Mouse (Mus musculus) left cerebral cortex, adult 2 months (tissue): Measurements from ENCODE around the gene Spon1. TPM values are rescaled to one million over a fixed set of nuclear protein-coding genes. Genes with fewer than 3 reads are reported as not detected.

Experiments
- DNase-seq, 2 experiments: peaks; one replicate each; pipeline ENCODE4 v3.0.0; 2021 to 2022; ENCODE audit warnings: low spot score in 2 of 2, mixed read lengths in 1 of 2; ENCODE audit errors: extremely low spot score in 1 of 2
- H3K27ac ChIP-seq: fragments of 200-600 bp; 2 replicates; pipeline ENCODE4 v1.8.1; 2022
- H3K4me3 ChIP-seq: fragments of 200-600 bp; 2 replicates; pipeline ENCODE4 v1.8.1; 2022
- CTCF ChIP-seq: fragments of 200-600 bp; IDR thresholded peaks from 2 replicates; pipeline ENCODE4 v1.8.1; 2022; ENCODE audit warnings: antibody characterized with exemption, mild to moderate bottlenecking, moderate library complexity
- intact Hi-C: fragments of 180-260 bp; cut with DNase I; formaldehyde crosslinking; loops from one replicate; pipeline ENCODE4 v1.15.1; 2025
- long read RNA-seq, 2 experiments: library from polyadenylated mRNA; stranded (forward); transcript quantifications; one replicate each; pipeline ENCODE4 v2.0.0; 2021; ENCODE audit warnings: borderline mapping rate in 2 of 2
- total RNA-seq, 2 experiments: library from RNA; stranded (reverse); gene quantifications; 2 replicates each; pipeline ENCODE4 v1.2.3; 2021

Gene Spon1
- total RNA-seq, result 10 to 100 TPM; 36.9 to 37.1 TPM
- long read RNA-seq, experiment 1, full-length matches to known transcripts, result 63 of 91 reads
- long read RNA-seq, experiment 1, partial matches to known transcripts, result 16 of 91 reads
- long read RNA-seq, experiment 1, other reads (novel, unspliced or antisense), result 12 of 91 reads
- long read RNA-seq, experiment 2, full-length matches to known transcripts, result 73 of 93 reads
- long read RNA-seq, experiment 2, partial matches to known transcripts, result 9 of 93 reads
- long read RNA-seq, experiment 2, other reads (novel, unspliced or antisense), result 11 of 93 reads

- intact Hi-C loops, result loop anchor here (5.0 to 10.0 kb wide), 2 partner anchors 151 to 391 kb away; no protein-coding TSS in a partner anchor
- Histone ChIP-seq H3K27ac (peak within 1 kb of the TSS; percentile 69), H3K4me3 (peak within 1 kb of the TSS; percentile 63)
- no peak for TF ChIP-seq CTCF
- DNase-seq, result peak; percentile 51 to 73
Observed at GRCm38 (mm10) chr7:113765667-113766497, at the start of gene Spon1. Gene Spon1, plus strand, starts transcription at chr7:113765998.

- no peak for TF ChIP-seq CTCF
- DNase-seq, result no peak
- H3K27ac ChIP-seq, result no peak overlapping the region
- intact Hi-C loops, result no loop called here
- H3K4me3 ChIP-seq, result no peak overlapping the region
Observed at GRCm38 (mm10) chr7:113721994-113722393, 43.8 kb upstream of the Spon1 start.

- no peak for DNase-seq
- intact Hi-C loops, result no loop called here
- H3K27ac ChIP-seq, result no peak overlapping the region
- TF ChIP-seq CTCF, result no peak
- no peak overlapping the region for H3K4me3 ChIP-seq
Observed at GRCm38 (mm10) chr7:113723905-113724304, 41.9 kb upstream of the Spon1 start.

GRCm38 (mm10) chr7:113727999-113728713, 37.6 kb upstream of the Spon1 start:
- intact Hi-C loops, result no loop called here
- no peak for TF ChIP-seq CTCF

GRCm38 (mm10) chr7:113728926-113729325, 36.9 kb upstream of the Spon1 start:
- no peak overlapping the region for H3K4me3 ChIP-seq
- DNase-seq, result no peak
- intact Hi-C loops, result no loop called here
- no peak for TF ChIP-seq CTCF
- H3K27ac ChIP-seq, result no peak overlapping the region

More at GRCm38 (mm10) chr7:113727999-113728713, 37.6 kb upstream of the Spon1 start:
- H3K4me3 ChIP-seq, result no peak overlapping the region
- DNase-seq, result no peak
- no peak overlapping the region for H3K27ac ChIP-seq

GRCm38 (mm10) chr7:113730406-113731247, 35.2 kb upstream of the Spon1 start:
- H3K4me3 ChIP-seq, result no peak overlapping the region
- no peak for TF ChIP-seq CTCF
- no peak for DNase-seq
- intact Hi-C loops, result no loop called here
- H3K27ac ChIP-seq, result no peak overlapping the region

- Histone ChIP-seq H3K27ac (no peak overlapping the region), H3K4me3 (peak overlapping the region; percentile 26; the same call in 1 of the 2 replicates)
- no peak for DNase-seq
- intact Hi-C loops, result loop anchor here (5.0 kb wide), 2 partner anchors 66 to 101 kb away; no protein-coding TSS in a partner anchor
- no peak for TF ChIP-seq CTCF
Observed at GRCm38 (mm10) chr7:113737790-113738362, 27.9 kb upstream of the Spon1 start.

- H3K4me3 ChIP-seq, result no peak overlapping the region
- no peak for TF ChIP-seq CTCF
- peak; percentile 38 to 53 for DNase-seq
- no peak overlapping the region for H3K27ac ChIP-seq
- intact Hi-C loops, result loop anchor here (5.0 kb wide), 2 partner anchors 67 to 102 kb away; no protein-coding TSS in a partner anchor
Observed at GRCm38 (mm10) chr7:113739181-113739580, 26.6 kb upstream of the Spon1 start.

- intact Hi-C loops, result no loop called here
- H3K4me3 ChIP-seq, result no peak overlapping the region
- H3K27ac ChIP-seq, result no peak overlapping the region
- peak; percentile 6; the same call in 1 of the 2 replicates for TF ChIP-seq CTCF
- no peak for DNase-seq
Observed at GRCm38 (mm10) chr7:113742644-113743043, 23.2 kb upstream of the Spon1 start.

GRCm38 (mm10) chr7:113743982-113744381, 21.8 kb upstream of the Spon1 start:
- H3K4me3 ChIP-seq, result no peak overlapping the region
- H3K27ac ChIP-seq, result no peak overlapping the region
- TF ChIP-seq CTCF, result no peak
- no peak for DNase-seq
- intact Hi-C loops, result no loop called here
